Mouse (Mus musculus): ENCODE results near the gene Ninj1. TPM values are rescaled to one million over a fixed set of nuclear protein-coding genes. Genes with fewer than 3 reads are reported as not detected.

Gene Ninj1
- polyA plus RNA-seq, 1 experiment from 2014 or later = 20.4 TPM

GRCm38 (mm10) chr13:49178839-49179585 is 8.3 kb upstream of the Ninj1 start:
- H3K9ac ChIP-seq (ENCODE audit: low read length) = no peak overlapping the region
- H3K9me3 ChIP-seq (ENCODE audit: control insufficient read depth, low read length) = no peaks in the 10 kb centered on the region
- no peak for DNase-seq (ENCODE audit: low spot score)
- no peaks in the 10 kb centered on the region for H3K36me3 ChIP-seq (ENCODE audit: control insufficient read depth, insufficient read depth, low read length)
- no peaks in the 10 kb centered on the region for H3K4me1 ChIP-seq (ENCODE audit: control insufficient read depth, insufficient read depth, low read length)
- H3K4me2 ChIP-seq (ENCODE audit: low read depth) = no peak overlapping the region
- 75% methylated on average over 19 of the region's 19 CpGs for WGBS
- no peak for ATAC-seq (ENCODE audit: insufficient read depth, low FRiP score, low TSS enrichment)
- no peak overlapping the region for H3K27ac ChIP-seq (ENCODE audit: low read depth, low read length)
- no peaks in the 10 kb centered on the region for H3K27me3 ChIP-seq (ENCODE audit: control insufficient read depth, insufficient read depth, low read length)
- H3K4me3 ChIP-seq (ENCODE audit: low read depth, low read length) = no peak overlapping the region

- DNase-seq (ENCODE audit: low spot score) (no peak), ATAC-seq (ENCODE audit: insufficient read depth, low FRiP score, low TSS enrichment) (no peak)
- no peak overlapping the region for H3K9ac ChIP-seq (ENCODE audit: low read length)
- WGBS = 85% methylated on average over 5 of the region's 5 CpGs
- no peaks in the 10 kb centered on the region for H3K4me1 ChIP-seq (ENCODE audit: control insufficient read depth, insufficient read depth, low read length)
- no peaks in the 10 kb centered on the region for H3K27me3 ChIP-seq (ENCODE audit: control insufficient read depth, insufficient read depth, low read length)
- H3K36me3 ChIP-seq (ENCODE audit: control insufficient read depth, insufficient read depth, low read length) = no peaks in the 10 kb centered on the region
- no peak overlapping the region for H3K27ac ChIP-seq (ENCODE audit: low read depth, low read length)
- no peaks in the 10 kb centered on the region for H3K9me3 ChIP-seq (ENCODE audit: control insufficient read depth, low read length)
- no peak overlapping the region for H3K4me3 ChIP-seq (ENCODE audit: low read depth, low read length)
- no peak overlapping the region for H3K4me2 ChIP-seq (ENCODE audit: low read depth)
Measured at GRCm38 (mm10) chr13:49180274-49180673, 7.0 kb upstream of the Ninj1 start.

GRCm38 (mm10) chr13:49180691-49181090 is 6.6 kb upstream of the Ninj1 start:
- Histone ChIP-seq H3K4me1 (ENCODE audit: control insufficient read depth, insufficient read depth, low read length) (no peaks in the 10 kb centered on the region), H3K36me3 (ENCODE audit: control insufficient read depth, insufficient read depth, low read length) (no peaks in the 10 kb centered on the region), H3K27ac (ENCODE audit: low read depth, low read length) (no peak overlapping the region), H3K9me3 (ENCODE audit: control insufficient read depth, low read length) (no peaks in the 10 kb centered on the region), H3K27me3 (ENCODE audit: control insufficient read depth, insufficient read depth, low read length) (no peaks in the 10 kb centered on the region), H3K9ac (ENCODE audit: low read length) (no peak overlapping the region), H3K4me3 (ENCODE audit: low read depth, low read length) (no peak overlapping the region), H3K4me2 (ENCODE audit: low read depth) (no peak overlapping the region)
- ATAC-seq (ENCODE audit: insufficient read depth, low FRiP score, low TSS enrichment) (no peak), DNase-seq (ENCODE audit: low spot score) (no peak)
- WGBS = 45% methylated on average over 1 of the region's 1 CpGs

GRCm38 (mm10) chr13:49181411-49181984 is 5.8 kb upstream of the Ninj1 start:
- Histone ChIP-seq H3K9me3 (ENCODE audit: control insufficient read depth, low read length) (no peaks in the 10 kb centered on the region), H3K4me2 (ENCODE audit: low read depth) (no peak overlapping the region), H3K4me1 (ENCODE audit: control insufficient read depth, insufficient read depth, low read length) (no peaks in the 10 kb centered on the region), H3K36me3 (ENCODE audit: control insufficient read depth, insufficient read depth, low read length) (no peaks in the 10 kb centered on the region), H3K4me3 (ENCODE audit: low read depth, low read length) (no peak overlapping the region), H3K27me3 (ENCODE audit: control insufficient read depth, insufficient read depth, low read length) (no peaks in the 10 kb centered on the region), H3K27ac (ENCODE audit: low read depth, low read length) (no peak overlapping the region), H3K9ac (ENCODE audit: low read length) (no peak overlapping the region)
- DNase-seq (ENCODE audit: low spot score) = no peak
- WGBS = 89% methylated on average over 3 of the region's 3 CpGs
- no peak for ATAC-seq (ENCODE audit: insufficient read depth, low FRiP score, low TSS enrichment)

GRCm38 (mm10) chr13:49183161-49183560 is 4.1 kb upstream of the Ninj1 start:
- Histone ChIP-seq H3K4me1 (ENCODE audit: control insufficient read depth, insufficient read depth, low read length) (peaks cover 7% of the 10 kb centered on the region), H3K36me3 (ENCODE audit: control insufficient read depth, insufficient read depth, low read length) (no peaks in the 10 kb centered on the region), H3K27ac (ENCODE audit: low read depth, low read length) (no peak overlapping the region), H3K4me3 (ENCODE audit: low read depth, low read length) (no peak overlapping the region), H3K4me2 (ENCODE audit: low read depth) (no peak overlapping the region), H3K27me3 (ENCODE audit: control insufficient read depth, insufficient read depth, low read length) (no peaks in the 10 kb centered on the region), H3K9ac (ENCODE audit: low read length) (no peak overlapping the region), H3K9me3 (ENCODE audit: control insufficient read depth, low read length) (no peaks in the 10 kb centered on the region)
- ATAC-seq (ENCODE audit: insufficient read depth, low FRiP score, low TSS enrichment) = no peak
- 80% methylated on average over 5 of the region's 5 CpGs for WGBS
- no peak for DNase-seq (ENCODE audit: low spot score)

- ATAC-seq (ENCODE audit: insufficient read depth, low FRiP score, low TSS enrichment) (no peak), DNase-seq (ENCODE audit: low spot score) (no peak)
- Histone ChIP-seq H3K4me2 (ENCODE audit: low read depth) (no peak overlapping the region), H3K9me3 (ENCODE audit: control insufficient read depth, low read length) (no peaks in the 10 kb centered on the region), H3K4me1 (ENCODE audit: control insufficient read depth, insufficient read depth, low read length) (peaks cover 7% of the 10 kb centered on the region), H3K9ac (ENCODE audit: low read length) (no peak overlapping the region), H3K27ac (ENCODE audit: low read depth, low read length) (no peak overlapping the region), H3K27me3 (ENCODE audit: control insufficient read depth, insufficient read depth, low read length) (no peaks in the 10 kb centered on the region), H3K4me3 (ENCODE audit: low read depth, low read length) (no peak overlapping the region), H3K36me3 (ENCODE audit: control insufficient read depth, insufficient read depth, low read length) (no peaks in the 10 kb centered on the region)
- WGBS = 54% methylated on average over 5 of the region's 5 CpGs
Measured at GRCm38 (mm10) chr13:49183646-49184045, 3.6 kb upstream of the Ninj1 start.

GRCm38 (mm10) chr13:49186798-49187287 is 442 bp upstream of the Ninj1 start:
- no peak for ATAC-seq (ENCODE audit: insufficient read depth, low FRiP score, low TSS enrichment)
- Histone ChIP-seq H3K4me2 (ENCODE audit: low read depth) (peak overlapping the region; percentile 99), H3K9ac (ENCODE audit: low read length) (peak overlapping the region; percentile 54)

GRCm38 (mm10) chr13:49188219-49188965 is 1.1 kb downstream of the Ninj1 start:
- peak overlapping the region; percentile 64 for H3K4me3 ChIP-seq (ENCODE audit: low read depth, low read length)
- H3K9ac ChIP-seq (ENCODE audit: low read length) = peak overlapping the region; percentile 54; the same call in 1 of the 2 replicates
- DNase-seq (ENCODE audit: low spot score) (no peak), ATAC-seq (ENCODE audit: insufficient read depth, low FRiP score, low TSS enrichment) (peak; percentile 7; the same call in 1 of the 2 replicates)
- no peak overlapping the region for H3K27ac ChIP-seq (ENCODE audit: low read depth, low read length)
- WGBS = 27% methylated on average over 15 of the region's 15 CpGs
- no peaks in the 10 kb centered on the region for H3K27me3 ChIP-seq (ENCODE audit: control insufficient read depth, insufficient read depth, low read length)
- H3K4me2 ChIP-seq (ENCODE audit: low read depth) = peak overlapping the region; percentile 99
- H3K4me1 ChIP-seq (ENCODE audit: control insufficient read depth, insufficient read depth, low read length) = peaks cover 18% of the 10 kb centered on the region
- H3K36me3 ChIP-seq (ENCODE audit: control insufficient read depth, insufficient read depth, low read length) = no peaks in the 10 kb centered on the region
- no peaks in the 10 kb centered on the region for H3K9me3 ChIP-seq (ENCODE audit: control insufficient read depth, low read length)

More at GRCm38 (mm10) chr13:49186798-49187287, 442 bp upstream of the Ninj1 start:
- Histone ChIP-seq H3K27me3 (ENCODE audit: control insufficient read depth, insufficient read depth, low read length) (no peaks in the 10 kb centered on the region), H3K9me3 (ENCODE audit: control insufficient read depth, low read length) (no peaks in the 10 kb centered on the region), H3K27ac (ENCODE audit: low read depth, low read length) (no peak overlapping the region), H3K36me3 (ENCODE audit: control insufficient read depth, insufficient read depth, low read length) (no peaks in the 10 kb centered on the region), H3K4me3 (ENCODE audit: low read depth, low read length) (peak overlapping the region; percentile 64), H3K4me1 (ENCODE audit: control insufficient read depth, insufficient read depth, low read length) (peaks cover 16% of the 10 kb centered on the region)
- DNase-seq (ENCODE audit: low spot score) = no peak
- whole genome bisulfite sequencing = 17% methylated on average over 11 of the region's 11 CpGs
